Mouse (Mus musculus): Measurements from ENCODE around the gene Inppl1.

Inppl1 gene

GRCm38 (mm10) chr7:101837606-101838471 is at the start of gene Inppl1:
Inppl1 (minus strand) TSS chr7:101838229.
- DNase-seq (ENCODE audit: low spot score): peak; percentile 95

DNA sequence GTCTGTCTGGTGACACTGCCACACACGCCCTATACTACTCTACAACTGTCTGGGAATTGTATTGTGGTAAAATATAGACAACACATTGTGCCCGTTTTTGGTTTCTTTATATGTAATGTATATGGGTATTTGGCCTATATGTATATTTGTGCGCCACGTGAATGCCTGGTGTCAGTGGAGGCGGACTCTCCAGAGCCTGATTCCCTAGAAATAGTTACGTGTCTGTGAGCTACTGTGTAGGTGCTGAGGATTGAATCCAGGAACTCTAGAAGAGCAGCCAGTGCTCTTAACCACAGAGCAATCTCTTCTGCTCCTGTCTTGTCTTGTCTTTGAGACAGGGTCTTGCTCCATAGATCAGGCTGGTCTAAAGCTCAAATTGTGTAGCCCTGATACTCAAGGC is 48.2 kb upstream of the Inppl1 start:
- no peak for DNase-seq (ENCODE audit: low spot score)

- DNase-seq (ENCODE audit: low spot score): no peak
Measured at GRCm38 (mm10) chr7:101884160-101884559, 46.1 kb upstream of the Inppl1 start.

DNA sequence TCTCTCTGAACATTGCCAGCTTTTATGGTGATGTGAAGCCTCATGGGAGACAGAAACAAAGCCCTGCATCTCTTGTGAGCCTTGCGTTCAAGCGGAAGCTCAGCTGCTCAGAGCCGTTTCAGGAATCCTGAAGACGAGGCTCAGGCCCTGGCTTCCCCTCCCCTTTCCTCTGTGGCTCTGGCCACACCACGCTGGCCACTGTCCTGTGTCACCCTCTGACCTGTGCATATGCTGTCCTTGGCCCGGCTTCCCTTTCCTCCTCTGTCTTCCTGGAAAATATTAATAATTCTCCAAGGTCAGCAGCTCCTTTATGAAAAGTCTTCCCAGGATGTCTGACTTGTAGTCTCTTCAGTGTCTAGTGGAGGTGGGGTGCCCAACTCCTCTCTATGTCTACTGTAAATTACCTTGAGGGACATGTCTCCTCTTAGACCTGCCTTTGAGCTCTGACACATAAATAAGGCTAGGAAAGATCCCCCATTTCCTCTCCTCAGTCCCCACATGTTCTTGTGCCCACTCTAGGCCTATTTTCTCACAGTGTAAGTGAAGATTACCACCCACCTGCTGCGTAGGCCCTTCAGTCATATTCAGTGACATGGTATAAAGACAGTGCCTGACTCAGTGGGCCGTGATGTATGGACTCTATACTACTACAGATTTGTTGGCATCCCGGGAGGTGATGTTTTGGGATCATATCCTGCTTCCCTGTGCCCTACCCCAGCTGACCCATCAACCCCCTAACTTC is 44.6 kb upstream of the Inppl1 start:
- DNase-seq (ENCODE audit: low spot score): no peak

- no peak for DNase-seq (ENCODE audit: low spot score)
Measured at GRCm38 (mm10) chr7:101880855-101881254, 42.8 kb upstream of the Inppl1 start.

DNA sequence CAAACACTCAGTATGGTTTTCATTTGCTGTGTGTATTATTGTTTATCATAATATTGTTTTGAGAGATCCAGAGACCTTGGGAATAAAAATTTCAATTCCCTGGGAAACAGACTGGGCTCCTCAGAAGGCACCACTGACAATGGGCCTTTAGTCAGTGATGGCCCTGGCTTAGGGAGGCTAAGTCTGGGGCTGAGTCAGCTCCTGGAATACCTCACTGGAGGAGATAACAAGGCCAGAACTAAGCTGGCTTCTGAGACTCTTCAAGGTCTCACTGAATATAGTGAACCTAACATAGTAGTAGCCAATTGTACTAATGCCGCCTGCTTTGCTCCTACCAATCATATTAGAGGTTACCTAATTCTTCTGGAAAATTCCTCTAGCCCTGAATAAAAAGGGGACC is 37.9 kb upstream of the Inppl1 start:
- DNase-seq (ENCODE audit: low spot score): no peak

DNA sequence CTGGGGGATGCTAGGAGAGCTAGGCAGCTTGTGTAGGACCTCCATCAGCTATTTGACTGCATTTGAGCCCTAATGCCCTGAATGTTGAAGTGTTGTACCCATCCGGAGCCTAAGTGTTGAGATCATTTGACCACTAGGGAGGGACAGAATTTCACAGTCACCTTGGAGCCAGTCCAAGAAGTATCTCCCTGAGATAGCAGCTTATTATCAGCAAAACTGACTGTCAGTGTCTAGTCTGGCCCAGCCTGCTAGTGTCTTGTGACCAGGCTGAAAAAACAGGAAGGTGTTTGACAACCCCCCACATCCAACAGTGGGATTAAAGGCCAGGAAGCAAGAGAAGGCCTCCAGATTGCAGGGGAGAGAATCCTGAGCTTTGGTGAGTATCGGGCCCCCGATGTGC is 33.3 kb upstream of the Inppl1 start:
- peak; percentile 84 for DNase-seq (ENCODE audit: low spot score)

DNA sequence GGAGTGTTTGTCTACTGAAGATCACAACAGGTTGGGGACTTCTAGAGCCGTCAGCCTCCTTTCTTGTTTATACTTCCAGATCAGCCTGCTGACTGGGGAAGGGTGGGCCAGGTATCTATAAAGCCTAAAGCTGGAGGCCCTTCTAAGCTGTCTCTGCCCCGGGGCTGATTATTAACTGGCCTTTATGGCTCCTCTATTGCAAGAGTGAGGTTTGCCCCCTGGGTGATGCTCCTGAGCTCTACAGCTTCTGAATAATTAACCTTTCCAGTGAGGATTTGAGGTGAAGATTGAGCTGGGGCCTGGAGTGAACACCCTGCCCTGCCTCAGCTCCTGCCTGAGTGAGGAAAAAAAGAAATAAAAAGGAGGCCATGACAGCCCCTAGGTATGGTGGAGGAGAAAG is 32.6 kb upstream of the Inppl1 start, which contains the start of gene Folr1:
Gene Folr1 (minus strand): TSS at position 160 of the 400 bp plus-strand sequence.
- peak; percentile 88 for DNase-seq (ENCODE audit: low spot score)

DNA sequence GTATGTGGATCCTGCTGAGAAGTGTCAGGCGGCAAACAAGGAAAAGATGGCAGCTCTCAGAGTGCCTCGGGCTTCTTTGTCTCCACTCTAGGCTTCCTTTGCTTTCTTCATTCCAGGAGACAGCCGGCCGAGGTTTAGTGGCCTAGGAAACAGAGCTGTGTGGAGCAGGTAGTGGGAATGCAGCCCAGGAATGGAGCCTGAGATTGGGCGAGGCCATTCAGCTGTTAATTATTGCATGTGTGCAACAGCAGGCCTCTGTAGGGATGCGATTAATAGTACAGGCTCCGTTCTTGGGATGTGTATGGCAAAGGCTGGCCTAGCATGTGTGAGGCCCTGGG is 31.1 kb upstream of the Inppl1 start:
- no peak for DNase-seq (ENCODE audit: low spot score)

DNA sequence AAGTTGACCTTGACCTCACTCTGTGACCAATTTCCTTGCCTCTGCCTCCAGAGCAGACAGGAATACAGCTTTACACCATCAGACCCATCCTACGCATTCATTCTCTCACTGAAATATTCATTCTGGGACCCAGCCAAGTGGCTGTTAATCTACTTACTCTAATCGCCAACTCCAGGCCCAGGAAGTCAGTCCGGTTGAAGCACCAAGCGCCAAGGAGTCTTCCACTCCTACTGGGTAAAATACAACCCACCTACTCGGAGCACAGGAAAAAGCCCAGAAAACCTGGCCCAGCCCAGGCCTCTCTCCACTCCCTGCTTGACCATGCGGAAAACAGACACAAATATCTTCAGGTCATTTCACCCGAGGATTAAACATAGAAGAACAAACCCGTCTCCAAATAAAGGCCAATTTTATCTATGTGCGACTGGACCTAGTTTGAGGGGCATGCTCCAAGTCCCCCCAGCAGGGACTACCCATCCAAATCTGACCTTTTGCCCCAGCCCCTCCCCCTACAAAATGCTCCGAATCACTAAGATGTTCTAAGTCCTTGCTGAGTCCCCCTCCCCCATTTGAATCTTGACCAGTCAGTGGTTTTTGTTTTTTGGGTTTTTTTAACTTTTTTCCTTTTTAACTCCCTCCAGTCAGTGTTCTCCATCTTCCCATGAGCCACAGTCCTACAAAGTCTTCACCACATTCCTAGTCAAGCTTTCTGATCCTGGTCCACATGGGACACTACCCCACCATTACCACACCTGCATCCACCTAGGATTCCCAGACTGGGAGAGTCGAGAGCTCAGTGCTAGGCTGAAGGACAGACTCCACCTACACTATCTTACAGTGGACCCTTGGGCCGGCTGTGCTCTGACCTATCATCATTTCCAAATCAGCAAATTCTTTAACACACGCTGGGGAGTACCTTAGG is 30.5 kb upstream of the Inppl1 start:
- DNase-seq (ENCODE audit: low spot score): peak; percentile 43

GRCm38 (mm10) chr7:101867482-101867881 is 29.5 kb upstream of the Inppl1 start:
- DNase-seq (ENCODE audit: low spot score): no peak

GRCm38 (mm10) chr7:101866491-101867265 is 28.6 kb upstream of the Inppl1 start:
- no peak for DNase-seq (ENCODE audit: low spot score)

DNA sequence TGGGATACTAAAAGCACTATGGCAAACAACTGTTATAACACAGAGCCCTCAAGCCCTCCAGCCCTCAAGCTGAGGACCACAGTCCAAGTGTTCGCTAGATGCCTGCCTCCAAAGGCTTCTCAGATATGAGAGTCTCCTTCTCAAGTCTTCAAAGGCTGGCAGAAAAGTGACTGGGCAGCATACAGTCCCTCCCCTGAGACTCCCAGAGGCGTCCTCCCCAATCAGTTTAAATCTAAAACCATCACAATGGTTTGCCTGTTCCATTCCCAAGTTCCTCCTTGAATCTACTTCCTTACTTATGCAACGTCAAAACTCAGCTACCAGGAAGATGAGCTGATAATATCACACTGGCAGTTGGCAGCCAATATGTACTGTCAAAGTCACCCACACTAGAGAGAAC is 25.4 kb upstream of the Inppl1 start, which contains the start of gene Anapc15:
Gene Anapc15 (plus strand): TSS at position 301 of the 400 bp plus-strand sequence.
- no peak for DNase-seq (ENCODE audit: low spot score)

- no peak for DNase-seq (ENCODE audit: low spot score)
Measured at GRCm38 (mm10) chr7:101862291-101862690, 24.3 kb upstream of the Inppl1 start.

DNA sequence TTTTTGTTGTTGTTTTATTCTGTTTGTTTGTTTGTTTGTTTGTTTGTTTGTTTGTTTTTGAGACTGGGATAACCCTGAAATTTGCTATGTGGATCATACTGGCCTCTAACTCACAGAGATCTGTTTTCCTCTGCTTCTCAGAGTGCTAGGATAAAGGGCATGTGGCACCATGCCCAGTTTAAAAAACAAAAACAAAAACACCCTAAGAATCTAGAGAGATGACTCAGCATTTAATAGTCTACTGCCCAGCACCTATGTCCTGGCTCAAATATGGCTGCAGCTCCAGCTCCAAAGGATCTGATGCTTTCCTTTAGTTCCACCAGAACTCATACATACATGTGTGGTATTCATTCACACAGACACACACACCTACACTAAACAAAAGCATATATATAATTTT is 22.9 kb upstream of the Inppl1 start:
- no peak for DNase-seq (ENCODE audit: low spot score)

DNA sequence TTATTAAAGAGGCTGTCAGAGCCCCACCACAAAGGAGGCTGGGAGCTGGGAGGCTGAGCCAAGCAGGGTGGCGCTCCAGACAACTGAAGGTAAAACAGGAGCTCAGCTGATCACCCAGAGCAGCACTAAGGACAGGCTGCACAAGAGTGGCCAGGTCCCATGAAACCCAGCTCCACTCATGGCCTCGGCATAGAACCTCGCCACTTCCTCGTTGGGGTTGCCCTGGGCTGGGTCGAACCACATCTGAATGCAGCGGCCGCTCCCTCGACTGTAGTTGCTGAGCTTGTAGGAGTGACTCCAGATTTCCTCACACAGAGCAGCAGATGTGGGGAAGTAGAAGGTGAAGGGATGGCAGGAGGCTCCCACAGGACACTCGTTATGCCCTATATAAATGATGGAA is 20.3 kb upstream of the Inppl1 start:
- DNase-seq (ENCODE audit: low spot score): no peak

DNA sequence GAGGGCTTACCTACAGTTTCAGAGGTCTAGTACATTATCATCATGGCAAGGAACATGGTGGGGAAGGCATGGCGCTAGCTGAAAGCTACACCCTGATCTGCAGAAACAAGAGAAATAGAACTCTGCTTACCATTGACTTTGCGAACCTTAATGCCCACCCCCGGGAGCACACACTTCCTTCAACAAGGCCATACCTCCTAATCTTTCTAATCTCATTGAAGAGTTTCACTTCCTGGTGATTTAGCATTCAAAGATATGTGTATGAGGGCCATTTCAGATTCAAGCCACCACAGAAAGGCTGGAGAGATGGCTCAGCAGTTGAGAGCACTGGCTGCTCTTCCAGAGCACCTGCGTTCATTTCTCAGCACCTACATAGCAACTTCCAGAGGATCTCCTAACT is 19.1 kb upstream of the Inppl1 start, which contains the start of gene Folr2:
Gene Folr2 (minus strand): TSS at position 101 of the 400 bp plus-strand sequence.
- no peak for DNase-seq (ENCODE audit: low spot score)

DNA sequence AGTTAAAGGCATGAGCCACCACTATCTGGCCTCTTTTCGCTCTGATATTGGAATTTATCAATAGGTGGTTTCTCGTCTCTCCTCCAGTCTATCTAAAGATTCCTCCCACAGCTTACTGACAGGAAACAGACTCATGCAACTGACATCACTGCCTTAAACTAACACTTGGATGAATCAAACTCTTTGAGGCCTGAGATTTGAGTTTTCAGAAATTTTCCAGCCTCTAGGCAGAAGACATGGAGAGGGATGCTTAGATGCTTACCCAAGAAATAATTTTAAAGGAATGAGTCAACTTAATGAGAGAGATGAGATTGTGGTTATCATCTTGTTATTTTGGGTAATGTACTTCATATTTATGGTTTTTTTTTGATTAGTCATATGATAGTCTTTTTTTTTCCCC is 15.8 kb upstream of the Inppl1 start:
- no peak for DNase-seq (ENCODE audit: low spot score)

DNA sequence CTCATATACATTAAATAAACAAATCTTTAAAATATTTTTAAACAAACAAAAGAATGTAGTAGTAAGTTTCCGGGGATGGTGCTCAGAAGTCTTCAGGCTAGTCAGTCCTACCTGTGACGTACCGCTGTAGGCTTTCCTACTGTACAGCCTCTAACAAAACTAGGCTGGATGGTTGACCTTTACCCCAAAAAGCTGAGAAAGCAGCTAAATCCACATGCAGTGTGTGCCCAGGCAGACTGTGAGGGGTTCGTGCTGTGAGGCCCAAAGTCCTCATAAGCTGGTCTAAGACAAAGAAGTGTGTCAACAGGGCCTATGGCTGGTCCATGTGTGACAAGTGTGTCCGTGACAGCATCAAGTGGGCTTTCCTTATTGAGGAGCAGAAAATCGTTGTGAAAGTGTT is 14.8 kb upstream of the Inppl1 start:
- DNase-seq (ENCODE audit: low spot score): no peak

DNA sequence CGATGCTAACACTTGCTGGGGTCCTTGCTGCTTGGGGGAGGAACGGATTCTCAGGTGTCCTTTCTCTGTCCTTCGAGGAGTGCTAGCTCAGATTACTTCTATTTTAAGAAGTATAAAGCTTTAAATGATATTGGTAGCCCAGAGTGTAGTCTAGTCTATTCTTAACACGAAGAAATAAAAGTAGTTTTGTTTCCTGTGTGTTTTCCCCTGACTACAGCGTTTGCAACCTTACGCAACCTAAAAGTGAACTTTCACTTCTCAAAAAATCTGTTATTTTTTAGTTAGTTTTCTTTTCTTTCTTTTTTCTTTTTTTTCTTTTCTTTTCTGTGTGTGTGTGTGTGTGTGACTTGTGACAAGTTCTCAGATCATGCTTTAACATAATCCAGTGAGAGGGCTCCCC is 13.7 kb upstream of the Inppl1 start:
- no peak for DNase-seq (ENCODE audit: low spot score)

DNA sequence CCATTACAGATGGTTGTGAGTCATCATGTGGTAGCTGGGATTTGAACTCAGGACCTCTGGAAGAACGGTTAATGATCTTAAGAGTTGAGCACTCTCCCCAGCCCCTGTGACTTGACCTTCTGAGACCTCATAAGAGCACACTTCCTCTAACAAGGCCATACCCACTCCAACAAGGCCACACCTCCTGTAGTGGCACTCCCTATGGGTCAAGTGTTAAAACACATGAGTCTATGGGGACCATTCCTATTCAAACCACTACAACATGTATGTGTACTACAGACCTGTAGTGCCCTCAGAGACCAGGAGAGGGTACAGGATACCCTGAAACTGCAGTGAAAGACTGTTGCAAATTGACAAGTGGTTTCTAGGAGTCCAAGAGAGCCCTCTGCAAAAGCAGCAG is 9.9 kb upstream of the Inppl1 start:
- DNase-seq (ENCODE audit: low spot score): no peak
